Mouse (Mus musculus): ENCODE data around the gene Cactin. TPM values are rescaled to one million over a fixed set of nuclear protein-coding genes. Genes with fewer than 3 reads are reported as not detected.

The Cactin gene
- polyA plus RNA-seq, 1 experiment from 2014 or later: 58.8 TPM

DNA sequence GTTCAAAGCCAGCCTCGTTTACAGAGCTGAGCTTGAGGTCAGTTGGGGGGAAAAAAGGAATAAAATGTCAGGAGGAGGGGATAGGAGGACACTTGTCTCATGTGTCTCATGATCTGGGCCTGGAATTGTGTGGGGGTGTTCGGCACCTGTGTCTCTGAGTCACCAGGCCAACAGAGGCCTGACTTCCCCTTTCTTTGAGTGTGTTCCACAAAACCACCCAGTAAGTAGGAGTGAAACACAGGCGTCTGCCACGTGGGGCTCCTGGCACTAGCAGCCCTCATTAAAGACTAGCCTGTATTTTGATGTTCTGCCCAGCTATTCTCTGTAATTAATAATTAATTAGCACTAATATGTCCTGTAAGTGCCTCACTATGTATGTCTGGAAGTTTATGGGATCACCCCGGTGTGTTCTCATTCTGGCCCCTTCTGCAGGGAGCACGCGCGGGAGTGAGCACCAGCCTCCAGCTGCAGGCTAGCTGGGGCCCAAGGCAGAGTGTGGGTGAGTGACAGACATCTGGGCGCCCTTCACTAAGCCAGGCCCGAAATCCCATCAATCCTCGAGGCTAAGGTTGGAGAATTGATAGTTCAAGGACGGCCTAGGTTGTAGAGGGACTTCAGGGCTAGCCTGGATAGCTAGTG lies 35.6 kb downstream of the Cactin start:
- DNase-seq (ENCODE audit: low spot score): no peak
- Histone ChIP-seq H3K9me3 (no peaks in the 10 kb centered on the region), H3K27me3 (ENCODE audit: insufficient read depth, poor library complexity, severe bottlenecking) (peaks cover 41% of the 10 kb centered on the region), H3K4me1 (replicated peaks) (peaks cover 63% of the 10 kb centered on the region), H3K36me3 (peaks cover 12% of the 10 kb centered on the region; the same call in 1 of the 2 replicates), H3K4me3 (peak overlapping the region; percentile 69), H3K27ac (peak overlapping the region; percentile 46; the same call in 1 of the 2 replicates)
- 60% methylated on average over 12 of the region's 12 CpGs for WGBS

DNA sequence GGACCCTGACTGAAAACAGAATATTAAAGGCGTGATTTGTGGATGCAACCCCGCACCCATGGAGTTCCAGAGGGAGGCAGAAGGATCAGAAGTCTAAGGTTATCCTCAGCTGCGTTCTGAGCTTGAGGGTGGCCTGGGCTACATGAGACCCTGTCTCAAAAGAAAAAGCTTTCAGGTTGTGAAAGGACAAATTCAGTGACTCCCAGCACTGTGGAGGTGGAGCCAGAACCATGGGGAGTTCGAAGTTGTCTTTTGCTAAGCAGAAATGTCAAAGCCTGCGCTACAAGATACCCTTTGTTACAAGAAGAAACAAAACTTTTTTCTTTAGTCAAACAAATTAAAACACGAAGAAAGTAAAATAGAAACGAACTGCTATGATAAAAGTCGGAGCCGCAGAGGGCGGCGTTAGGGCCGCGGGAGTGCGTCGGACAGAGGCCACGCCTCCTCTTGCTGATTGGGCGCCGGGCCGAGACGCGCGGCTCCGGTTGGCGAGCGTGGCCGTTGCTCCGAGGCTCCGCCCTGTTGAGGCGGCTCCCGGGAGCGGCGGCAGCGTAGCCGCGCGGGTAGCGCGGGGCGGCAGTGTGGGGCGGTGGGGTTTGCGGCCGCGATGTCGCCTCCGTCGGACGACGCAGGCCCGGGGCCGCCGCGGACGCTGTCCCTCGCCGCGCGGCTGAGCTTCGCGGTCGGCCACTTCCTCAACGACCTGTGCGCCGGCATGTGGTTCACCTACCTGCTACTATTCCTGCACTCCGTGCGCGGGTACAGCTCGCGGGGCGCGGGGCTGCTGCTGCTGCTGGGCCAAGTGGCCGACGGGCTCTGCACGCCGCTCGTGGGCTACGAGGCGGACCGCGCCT lies 36.3 kb downstream of the Cactin start, which contains the start of gene Mfsd12:
Gene Mfsd12 (plus strand): TSS at position 501 of the 854 bp plus-strand sequence.
- peak; percentile 88 for DNase-seq (ENCODE audit: low spot score)
- Histone ChIP-seq H3K27me3 (ENCODE audit: insufficient read depth, poor library complexity, severe bottlenecking) (peaks cover 48% of the 10 kb centered on the region), H3K9me3 (no peaks in the 10 kb centered on the region), H3K4me3 (peak within 1 kb of the TSS; percentile 69), H3K27ac (peak within 1 kb of the TSS; percentile 87), H3K4me1 (replicated peaks) (peaks cover 70% of the 10 kb centered on the region), H3K36me3 (peaks cover 19% of the 10 kb centered on the region)
- WGBS: 1% methylated on average over 79 of the region's 79 CpGs

DNA sequence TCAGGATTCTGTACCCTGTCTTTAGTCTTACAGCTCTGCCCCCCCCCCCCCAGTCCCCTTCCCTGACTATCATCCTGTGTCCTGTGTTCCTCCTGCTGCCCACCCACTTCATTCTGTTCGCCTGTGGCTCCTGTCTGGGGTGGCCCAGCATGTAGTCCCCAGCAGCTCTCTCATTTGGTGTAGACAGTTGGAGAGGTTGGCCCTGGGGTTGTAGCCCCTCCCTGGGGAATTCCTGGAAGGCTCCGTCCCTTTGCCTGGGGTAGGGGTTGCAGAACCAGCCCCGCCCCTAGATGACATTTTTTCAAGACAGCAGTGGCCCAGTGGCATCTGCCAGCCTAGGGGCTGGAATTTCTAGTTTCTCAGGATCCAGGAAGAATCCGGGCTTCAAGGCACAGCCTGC lies 37.3 kb downstream of the Cactin start:
- H3K27ac ChIP-seq: peak overlapping the region; percentile 87; the same call in 1 of the 2 replicates
- H3K4me1 ChIP-seq (replicated peaks): peaks cover 80% of the 10 kb centered on the region
- H3K4me3 ChIP-seq: peak overlapping the region; percentile 69
- 29% methylated on average over 4 of the region's 4 CpGs for WGBS
- peaks cover 28% of the 10 kb centered on the region for H3K36me3 ChIP-seq
- no peaks in the 10 kb centered on the region for H3K9me3 ChIP-seq
- peaks cover 58% of the 10 kb centered on the region for H3K27me3 ChIP-seq (ENCODE audit: insufficient read depth, poor library complexity, severe bottlenecking)
- no peak for DNase-seq (ENCODE audit: low spot score)

DNA sequence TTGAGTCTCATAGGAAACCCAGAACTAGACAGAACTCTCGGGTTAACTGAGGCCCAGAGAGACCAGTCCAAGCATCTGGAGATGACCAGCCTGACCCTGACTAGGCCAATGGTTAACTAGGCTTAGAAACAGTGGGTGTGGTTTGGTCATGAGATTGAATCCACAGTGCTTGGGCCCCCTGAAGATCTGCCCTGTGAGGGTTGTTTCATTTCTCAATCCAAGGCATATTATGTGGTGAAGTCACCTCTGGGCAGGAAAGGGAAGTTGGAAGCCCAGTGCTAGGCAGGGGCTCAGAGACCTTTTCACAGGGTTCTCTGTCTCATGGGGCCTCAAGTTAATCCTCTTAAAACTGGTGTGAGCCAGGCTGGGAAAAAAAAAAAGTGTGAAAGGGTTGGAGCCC lies 37.9 kb downstream of the Cactin start:
- no peak overlapping the region for H3K27ac ChIP-seq
- H3K4me3 ChIP-seq: peak overlapping the region; percentile 69; the same call in 1 of the 2 replicates
- 65% methylated on average over 1 of the region's 1 CpGs for whole genome bisulfite sequencing
- H3K36me3 ChIP-seq: peaks cover 28% of the 10 kb centered on the region
- no peaks in the 10 kb centered on the region for H3K9me3 ChIP-seq
- H3K4me1 ChIP-seq (replicated peaks): peaks cover 86% of the 10 kb centered on the region
- DNase-seq (ENCODE audit: low spot score): no peak
- H3K27me3 ChIP-seq (ENCODE audit: insufficient read depth, poor library complexity, severe bottlenecking): peaks cover 65% of the 10 kb centered on the region

DNA sequence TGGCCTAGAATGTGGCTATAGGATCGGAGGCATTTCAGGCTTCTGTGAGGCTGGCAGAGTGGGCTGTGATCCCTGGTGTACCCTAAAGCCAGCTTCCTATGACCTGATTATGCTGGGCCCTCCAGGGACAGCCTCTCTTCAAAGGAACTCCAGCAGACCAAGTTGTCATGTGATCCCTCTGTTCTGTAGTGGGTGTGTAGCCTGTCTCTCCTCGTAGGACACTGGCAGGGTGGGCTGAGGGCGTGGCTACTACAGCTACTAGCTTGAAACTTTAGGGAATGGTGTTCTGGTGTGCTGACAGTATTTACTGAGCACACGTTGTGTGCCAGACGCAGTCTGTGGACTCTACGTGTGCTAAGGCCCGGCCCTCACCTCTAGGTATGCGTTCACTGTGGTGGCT lies 39.8 kb downstream of the Cactin start:
- Histone ChIP-seq H3K9me3 (no peaks in the 10 kb centered on the region), H3K36me3 (peaks cover 28% of the 10 kb centered on the region), H3K4me3 (no peak overlapping the region), H3K27ac (no peak overlapping the region; the same call in 1 of the 2 replicates), H3K4me1 (replicated peaks) (peaks cover 95% of the 10 kb centered on the region), H3K27me3 (ENCODE audit: insufficient read depth, poor library complexity, severe bottlenecking) (peaks cover 76% of the 10 kb centered on the region)
- no peak for DNase-seq (ENCODE audit: low spot score)
- WGBS: 71% methylated on average over 8 of the region's 8 CpGs

DNA sequence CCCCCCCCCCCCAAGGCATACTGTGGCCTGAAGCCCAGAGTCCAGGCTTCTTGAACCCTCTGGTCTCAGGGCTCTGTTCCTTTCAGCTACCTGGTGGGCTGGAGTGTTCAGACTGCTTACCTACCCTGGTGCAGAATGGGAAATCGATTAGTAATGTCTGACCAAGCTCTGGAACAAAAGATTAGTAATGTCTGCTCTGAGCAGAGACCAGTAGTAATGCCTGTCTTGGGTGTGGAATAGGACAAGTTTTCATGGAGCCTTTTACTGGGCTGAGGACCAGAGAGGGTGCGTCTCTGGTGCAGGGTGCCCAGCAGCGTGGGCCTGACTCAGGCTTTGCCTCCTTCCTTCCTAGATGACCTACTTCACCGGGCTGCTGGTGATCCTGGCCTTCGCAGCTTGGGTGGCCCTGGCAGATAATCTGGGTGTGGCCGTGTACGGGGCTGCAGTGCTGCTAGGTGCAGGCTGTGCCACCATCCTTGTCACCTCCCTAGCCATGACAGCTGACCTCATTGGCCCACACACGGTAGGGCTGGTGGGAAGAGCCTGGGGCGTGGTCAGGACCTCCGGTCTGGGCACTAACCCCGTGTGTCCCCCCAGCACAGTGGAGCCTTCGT lies 41.5 kb downstream of the Cactin start:
- WGBS: 81% methylated on average over 12 of the region's 12 CpGs
- Histone ChIP-seq H3K9me3 (no peaks in the 10 kb centered on the region), H3K27me3 (ENCODE audit: insufficient read depth, poor library complexity, severe bottlenecking) (peaks cover 65% of the 10 kb centered on the region), H3K36me3 (peaks cover 44% of the 10 kb centered on the region), H3K27ac (peak overlapping the region; percentile 80), H3K4me1 (replicated peaks) (peaks cover 100% of the 10 kb centered on the region), H3K4me3 (no peak overlapping the region)
- no peak for DNase-seq (ENCODE audit: low spot score)

DNA sequence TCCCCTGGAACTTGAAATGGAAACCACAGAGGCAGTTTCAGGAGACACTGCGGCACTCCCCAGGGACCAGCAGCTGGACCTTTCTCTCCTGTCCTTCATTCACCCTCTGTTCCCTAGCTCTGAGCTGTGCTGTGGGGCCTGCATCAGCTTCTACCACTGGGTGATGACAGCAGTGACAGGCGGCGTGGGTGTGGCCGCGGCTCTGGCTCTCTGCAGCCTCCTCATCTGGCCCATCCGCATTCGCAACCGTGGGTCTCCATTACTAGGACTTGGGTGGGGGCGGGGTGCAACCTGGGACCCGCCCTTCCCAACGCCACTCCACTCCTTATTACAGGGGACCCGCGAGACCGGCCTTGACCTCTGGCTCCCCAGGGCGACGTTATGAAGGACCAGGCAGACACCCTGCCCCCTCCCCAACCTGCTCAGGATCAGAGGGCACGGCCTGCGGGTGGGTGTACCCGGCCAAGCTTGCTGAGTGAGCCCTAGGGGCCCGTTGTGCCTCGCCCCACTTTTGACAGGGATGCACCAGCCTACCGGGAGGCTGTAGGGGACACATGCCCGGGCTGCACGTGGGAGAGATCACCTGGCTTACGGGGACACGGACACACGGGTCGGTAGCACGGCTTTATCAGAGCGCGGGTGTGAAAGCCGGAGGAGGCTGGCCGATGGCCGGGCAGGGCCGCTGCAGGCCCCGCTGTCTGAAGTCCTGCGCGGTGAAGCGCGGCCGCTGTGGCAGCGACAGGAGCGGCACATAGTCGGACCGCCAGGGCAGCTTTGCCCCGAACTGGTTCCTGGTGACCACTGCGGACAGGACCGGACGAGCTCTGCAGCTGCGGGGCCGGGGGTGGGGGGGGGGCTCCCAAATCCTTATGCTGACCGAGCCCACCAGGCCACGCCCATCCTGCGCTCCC lies 42.8 kb downstream of the Cactin start:
- WGBS: 7% methylated on average over 54 of the region's 54 CpGs
- H3K4me1 ChIP-seq (replicated peaks): peaks cover 99% of the 10 kb centered on the region
- DNase-seq (ENCODE audit: low spot score): no peak

DNA sequence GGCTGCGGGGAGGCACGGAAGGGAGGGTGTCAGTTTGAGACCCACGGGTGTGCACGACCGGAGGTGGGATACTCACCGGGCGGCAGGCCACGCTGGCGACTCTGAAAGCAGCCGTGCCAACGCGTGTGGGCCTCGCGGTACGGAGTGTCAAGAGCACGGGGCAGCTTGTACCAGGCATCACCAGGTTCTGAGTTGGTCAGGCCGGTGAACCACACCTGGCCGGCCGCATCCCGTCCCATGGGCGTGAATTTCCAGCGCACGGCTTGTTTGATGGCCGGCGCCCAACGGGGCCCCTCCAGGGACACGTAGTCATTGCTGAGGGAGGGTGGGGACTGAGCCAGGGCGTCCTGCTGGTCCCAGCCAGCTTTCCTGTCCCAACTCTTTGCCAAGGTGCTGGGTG lies 43.8 kb downstream of the Cactin start:
- Histone ChIP-seq H3K4me1 (replicated peaks) (peaks cover 89% of the 10 kb centered on the region), H3K9me3 (no peaks in the 10 kb centered on the region), H3K27me3 (ENCODE audit: insufficient read depth, poor library complexity, severe bottlenecking) (peaks cover 48% of the 10 kb centered on the region), H3K27ac (peak overlapping the region; percentile 70; the same call in 1 of the 2 replicates), H3K4me3 (peak overlapping the region; percentile 49), H3K36me3 (peaks cover 66% of the 10 kb centered on the region)
- 12% methylated on average over 28 of the region's 28 CpGs for WGBS
- DNase-seq (ENCODE audit: low spot score): no peak

More for the DNA sequence above, 42.8 kb downstream of the Cactin start:
- Histone ChIP-seq H3K27me3 (ENCODE audit: insufficient read depth, poor library complexity, severe bottlenecking) (peaks cover 54% of the 10 kb centered on the region), H3K4me3 (peak overlapping the region; percentile 49), H3K27ac (peak overlapping the region; percentile 80), H3K9me3 (no peaks in the 10 kb centered on the region), H3K36me3 (peaks cover 56% of the 10 kb centered on the region)

DNA sequence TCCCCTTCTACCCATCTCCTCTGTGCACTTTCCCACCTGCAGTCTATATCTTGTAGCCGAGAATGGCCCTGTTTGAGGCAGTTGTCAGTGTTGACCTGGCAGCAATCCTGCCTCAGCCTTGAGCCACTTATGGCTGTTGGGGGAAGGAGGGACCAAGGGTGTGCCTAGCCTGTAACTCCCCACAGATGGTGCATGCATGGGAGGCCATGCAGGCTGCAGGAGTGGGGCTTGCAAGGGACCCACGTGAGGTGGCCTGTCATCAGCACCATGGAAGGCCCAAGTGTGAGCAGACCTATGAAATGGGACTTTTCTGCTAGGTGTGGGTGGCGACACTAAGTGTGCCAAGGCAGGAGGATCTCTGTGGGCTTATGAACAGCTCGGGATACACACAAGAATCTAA lies 44.2 kb downstream of the Cactin start:
- H3K27me3 ChIP-seq (ENCODE audit: insufficient read depth, poor library complexity, severe bottlenecking): peaks cover 44% of the 10 kb centered on the region
- H3K4me1 ChIP-seq (replicated peaks): peaks cover 85% of the 10 kb centered on the region
- H3K36me3 ChIP-seq: peaks cover 67% of the 10 kb centered on the region
- 40% methylated on average over 4 of the region's 4 CpGs for WGBS
- no peaks in the 10 kb centered on the region for H3K9me3 ChIP-seq
- peak overlapping the region; percentile 70 for H3K27ac ChIP-seq
- no peak for DNase-seq (ENCODE audit: low spot score)
- peak overlapping the region; percentile 49 for H3K4me3 ChIP-seq

DNA sequence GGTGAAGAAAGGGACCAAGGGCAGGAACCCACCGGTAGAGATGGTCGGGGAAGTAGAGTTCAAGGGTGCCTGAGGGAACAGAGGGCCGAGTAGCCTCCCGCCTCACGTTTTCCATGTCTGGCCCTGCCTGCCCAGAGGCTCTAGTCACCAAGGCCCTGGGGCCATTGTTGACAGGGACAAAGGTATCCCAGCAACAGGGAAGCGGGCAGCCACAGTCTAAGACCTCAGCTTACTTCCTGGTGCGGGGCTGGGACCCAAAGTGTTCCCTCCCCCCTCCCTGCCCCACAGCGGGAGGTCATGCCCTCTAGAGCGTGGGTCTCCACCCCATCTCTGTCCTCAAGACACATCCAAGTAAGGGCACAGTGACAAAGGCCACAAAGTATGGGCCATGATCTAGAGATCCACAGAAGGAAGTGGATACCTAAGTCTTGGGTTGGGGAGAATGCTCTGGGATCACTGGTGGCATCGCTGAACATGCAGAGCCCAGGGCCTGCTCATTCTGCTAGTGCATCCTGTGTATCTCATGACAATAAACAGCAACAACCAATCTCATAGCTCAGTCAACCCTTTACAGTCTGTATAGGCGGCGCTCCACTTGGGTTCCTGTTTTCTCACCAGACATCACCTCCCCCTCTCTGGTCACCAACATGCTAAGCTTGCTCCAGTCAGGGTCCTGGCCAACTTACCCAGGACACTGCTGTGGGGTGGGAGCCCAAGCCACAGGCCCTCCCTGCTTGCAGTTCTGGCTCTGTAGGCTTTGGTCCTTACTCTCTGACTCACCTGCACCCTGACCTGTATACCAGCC lies 45.0 kb downstream of the Cactin start, which contains the start of gene 4930404N11Rik:
Gene 4930404N11Rik (minus strand): TSS at position 145 of the 805 bp plus-strand sequence.
- WGBS: 15% methylated on average over 12 of the region's 12 CpGs
- Histone ChIP-seq H3K36me3 (peaks cover 71% of the 10 kb centered on the region), H3K27ac (peak within 1 kb of the TSS; percentile 70), H3K4me3 (peak within 1 kb of the TSS; percentile 49), H3K4me1 (replicated peaks) (peaks cover 77% of the 10 kb centered on the region), H3K27me3 (ENCODE audit: insufficient read depth, poor library complexity, severe bottlenecking) (peaks cover 44% of the 10 kb centered on the region), H3K9me3 (no peaks in the 10 kb centered on the region)
- peak; percentile 78 for DNase-seq (ENCODE audit: low spot score)

DNA sequence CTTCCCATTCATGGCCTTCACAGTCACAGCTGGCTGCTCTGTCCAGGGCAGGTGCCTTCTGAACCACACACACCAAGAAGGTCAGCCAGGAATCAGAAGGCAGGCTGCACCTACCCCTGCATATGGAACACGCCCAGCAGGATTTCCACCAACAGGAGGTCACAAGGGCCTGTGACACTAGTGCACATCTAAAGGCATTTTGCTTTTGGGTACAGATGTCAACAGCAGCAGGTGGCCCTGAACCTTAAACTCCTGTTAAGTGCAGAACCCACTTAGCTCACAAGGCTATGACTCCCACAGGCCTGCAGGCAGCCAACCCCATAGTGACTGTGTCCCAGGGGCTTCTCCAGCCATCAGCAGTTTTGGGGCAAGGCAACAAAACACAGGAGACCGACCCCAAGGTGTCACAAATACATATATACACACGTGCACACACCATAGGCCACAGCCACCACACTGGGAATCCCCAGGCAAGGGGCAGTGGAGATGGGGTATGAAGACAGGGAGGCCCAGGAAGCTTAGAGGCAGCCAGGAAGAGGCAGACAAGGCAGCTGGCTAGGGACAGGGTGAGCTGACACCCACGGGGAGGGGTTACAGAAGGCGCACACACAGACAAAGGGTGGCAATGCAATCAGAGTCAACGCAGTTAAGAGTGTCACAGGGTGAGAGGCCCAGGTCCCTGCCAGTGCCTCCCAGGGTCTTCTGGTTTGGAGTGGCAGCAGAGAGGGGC lies 45.7 kb downstream of the Cactin start:
- H3K4me3 ChIP-seq: no peak overlapping the region
- DNase-seq (ENCODE audit: low spot score): no peak
- no peaks in the 10 kb centered on the region for H3K9me3 ChIP-seq
- peaks cover 38% of the 10 kb centered on the region for H3K27me3 ChIP-seq (ENCODE audit: insufficient read depth, poor library complexity, severe bottlenecking)
- H3K4me1 ChIP-seq (replicated peaks): peaks cover 70% of the 10 kb centered on the region
- H3K36me3 ChIP-seq: peaks cover 72% of the 10 kb centered on the region
- 79% methylated on average over 6 of the region's 6 CpGs for WGBS
- peak overlapping the region; percentile 70 for H3K27ac ChIP-seq
